Mouse (Mus musculus) small intestine, adult 2 months (tissue): ENCODE data around the gene Cers1. TPM values are rescaled to one million over a fixed set of nuclear protein-coding genes. Genes with fewer than 3 reads are reported as not detected.

Source experiments
- H3K27ac ChIP-seq: fragments of 200-500 bp; 2 replicates; pipeline ENCODE4 v1.5.1; 2012; ENCODE audit warnings: low read depth, low read length, control low read depth, inconsistent platforms; ENCODE audit not compliant: insufficient read depth
- H3K27me3 ChIP-seq: fragments of 200-500 bp; 2 replicates; pipeline ENCODE4 v1.6.1; 2012; ENCODE audit warnings: mild to moderate bottlenecking, moderate library complexity, low read length, inconsistent platforms; ENCODE audit not compliant: control insufficient read depth, insufficient read depth
- H3K36me3 ChIP-seq: fragments of 200-500 bp; 2 replicates; pipeline ENCODE4 v1.6.1; 2012; ENCODE audit warnings: mild to moderate bottlenecking, low read length, control low read depth, inconsistent platforms; ENCODE audit not compliant: control insufficient read depth, insufficient read depth
- H3K4me1 ChIP-seq: fragments of 200-500 bp; 2 replicates; pipeline ENCODE4 v1.6.1; 2012; ENCODE audit warnings: low read length, inconsistent platforms, mixed read lengths; ENCODE audit not compliant: control insufficient read depth, insufficient read depth, insufficient read length
- H3K4me3 ChIP-seq: fragments of 200-500 bp; 2 replicates; pipeline ENCODE4 v1.5.1; 2012; ENCODE audit warnings: low read depth, mild to moderate bottlenecking, control low read depth, inconsistent platforms, low read length, moderate library complexity
- CTCF ChIP-seq: fragments of 200-500 bp; IDR thresholded peaks from 2 replicates; pipeline ENCODE4 v1.5.1; 2012; ENCODE audit warnings: low read depth, mild to moderate bottlenecking, control low read depth, inconsistent platforms, low read length, moderate library complexity, mixed read lengths; ENCODE audit not compliant: insufficient replicate concordance, insufficient read length; ENCODE audit errors: extremely low read depth
- POLR2A ChIP-seq: fragments of 200-500 bp; IDR thresholded peaks from 2 replicates; pipeline ENCODE4 v1.6.1; 2012; ENCODE audit warnings: low read depth, mild to moderate bottlenecking, control low read depth, inconsistent platforms, low read length, moderate library complexity
- WGBS: fragments of 180-500 bp; shearing (Covaris S2); methylation state at CpG from one replicate; pipeline ENCODE4 v1.1.7; 2018; 5-methylcytosine and 5-hydroxymethylcytosine counted together
- polyA plus RNA-seq: library from polyadenylated mRNA; depleted of rRNA; stranded (reverse); fragments of >200 nt; gene quantifications from 2 replicates; pipeline ENCODE4 v1.2.3, GENCODE M21; 2012

Gene Cers1
- polyA plus RNA-seq, 1 experiment: 0.89 TPM

- Histone ChIP-seq H3K4me1 (0 out of 2 replicates have a peak, but pooled peaks cover 3% of the 10 kb centered on the region), H3K4me3 (no peak overlapping the region), H3K27ac (no peak overlapping the region), H3K36me3 (peaks cover 38% of the 10 kb centered on the region), H3K27me3 (no peaks in the 10 kb centered on the region; the same call in 1 of the 2 replicates)
- TF ChIP-seq CTCF: no peak
- no peak for TF ChIP-seq POLR2A
- WGBS: 62% methylated on average over 2 of the region's 2 CpGs
These were observed 2.2 kb upstream of the Cers1 start for GRCm38 (mm10) chr8:70313399-70313798.

GRCm38 (mm10) chr8:70316511-70317504 lies 1.2 kb downstream of the Cers1 start:
- H3K4me3 ChIP-seq: no peak overlapping the region
- 0 out of 2 replicates have a peak, but pooled peaks cover 3% of the 10 kb centered on the region for H3K4me1 ChIP-seq
- TF ChIP-seq CTCF (no peak), POLR2A (no peak)
- H3K27ac ChIP-seq: no peak overlapping the region
- no peaks in the 10 kb centered on the region; the same call in 1 of the 2 replicates for H3K27me3 ChIP-seq
- peaks cover 13% of the 10 kb centered on the region for H3K36me3 ChIP-seq
- 23% methylated on average over 15 of the region's 15 CpGs for WGBS

- H3K4me1 ChIP-seq: 0 out of 2 replicates have a peak, but pooled peaks cover 3% of the 10 kb centered on the region
- WGBS: 77% methylated on average over 5 of the region's 5 CpGs
- H3K27ac ChIP-seq: no peak overlapping the region
- peaks cover 7% of the 10 kb centered on the region for H3K36me3 ChIP-seq
- H3K27me3 ChIP-seq: no peaks in the 10 kb centered on the region; the same call in 1 of the 2 replicates
- TF ChIP-seq POLR2A (no peak), CTCF (no peak)
- no peak overlapping the region for H3K4me3 ChIP-seq
These were observed 2.3 kb downstream of the Cers1 start for GRCm38 (mm10) chr8:70317872-70318271.

GRCm38 (mm10) chr8:70323716-70324115 lies 8.1 kb downstream of the Cers1 start:
- no peaks in the 10 kb centered on the region for H3K4me1 ChIP-seq
- WGBS: 88% methylated on average over 3 of the region's 3 CpGs

GRCm38 (mm10) chr8:70327512-70327911 lies 11.9 kb downstream of the Cers1 start:
- no peak overlapping the region for H3K27ac ChIP-seq
- H3K36me3 ChIP-seq: peaks cover 17% of the 10 kb centered on the region
- TF ChIP-seq POLR2A (no peak), CTCF (no peak)
- H3K4me3 ChIP-seq: no peak overlapping the region
- no peaks in the 10 kb centered on the region for H3K27me3 ChIP-seq
- no peaks in the 10 kb centered on the region for H3K4me1 ChIP-seq
- 85% methylated on average over 6 of the region's 6 CpGs for WGBS

More at GRCm38 (mm10) chr8:70323716-70324115, 8.1 kb downstream of the Cers1 start:
- TF ChIP-seq POLR2A (no peak), CTCF (no peak)
- Histone ChIP-seq H3K27me3 (no peaks in the 10 kb centered on the region), H3K4me3 (no peak overlapping the region), H3K36me3 (no peaks in the 10 kb centered on the region), H3K27ac (no peak overlapping the region)

- H3K4me1 ChIP-seq: no peaks in the 10 kb centered on the region
- TF ChIP-seq CTCF: no peak
- TF ChIP-seq POLR2A: no peak
- peaks cover 35% of the 10 kb centered on the region for H3K36me3 ChIP-seq
- no peaks in the 10 kb centered on the region for H3K27me3 ChIP-seq
- H3K4me3 ChIP-seq: no peak within 1 kb of the TSS
- H3K27ac ChIP-seq: no peak within 1 kb of the TSS
- 33% methylated on average over 14 of the region's 14 CpGs for WGBS
These were observed 13.7 kb downstream of the Cers1 start, which contains the start of gene Gdf1 for GRCm38 (mm10) chr8:70329124-70329834. Gene Gdf1, plus strand, starts transcription at chr8:70329817.
